Mouse (Mus musculus) hindbrain, embryonic 11.5 days (tissue): Measurements from ENCODE around the gene Coq3. TPM values are rescaled to one million over a fixed set of nuclear protein-coding genes. Genes with fewer than 3 reads are reported as not detected.
A peak's percentile ranks its signal among the peaks of the same experiment; 100 is the strongest.

Source experiments
- ATAC-seq: fragments of 200-750 bp; cut with Nextera tagmentation; 2 replicates; pipeline ENCODE4 v1.8.0; 2017; ENCODE audit warnings: mild to moderate bottlenecking, moderate TSS enrichment, moderate library complexity; ENCODE audit not compliant: low FRiP score
- DNase-seq: peaks from one replicate; pipeline ENCODE4 v3.0.0-alpha.2; 2015; ENCODE audit warnings: low spot score
- H3K27ac ChIP-seq: fragments of 300-500 bp; sonication (generic); 2 replicates; pipeline ENCODE4 v1.5.1; 2014; ENCODE audit warnings: mild to moderate bottlenecking, low read depth, low read length
- H3K27me3 ChIP-seq: fragments of 300-500 bp; sonication (generic); 2 replicates; pipeline ENCODE4 v1.6.1; 2014; ENCODE audit warnings: mild to moderate bottlenecking, low read length, moderate library complexity, mixed read lengths; ENCODE audit not compliant: control insufficient read depth, insufficient read depth
- H3K36me3 ChIP-seq: fragments of 300-500 bp; sonication (generic); 2 replicates; pipeline ENCODE4 v1.6.1; 2014; ENCODE audit warnings: mild to moderate bottlenecking, low read length, moderate library complexity, mixed read lengths; ENCODE audit not compliant: control insufficient read depth, insufficient read depth
- H3K4me1 ChIP-seq: fragments of 300-500 bp; sonication (generic); replicated peaks from 2 replicates; pipeline ENCODE4 v1.6.1; 2014; ENCODE audit warnings: low read length, mixed read lengths; ENCODE audit not compliant: control insufficient read depth, insufficient read depth
- H3K4me2 ChIP-seq: fragments of 300-500 bp; sonication (generic); replicated peaks from 2 replicates; pipeline ENCODE4 v1.6.1; 2014; ENCODE audit warnings: mild to moderate bottlenecking, low read depth, low read length
- H3K4me3 ChIP-seq: fragments of 300-500 bp; sonication (generic); 2 replicates; pipeline ENCODE4 v1.5.1; 2014; ENCODE audit warnings: low read depth, low read length
- H3K9ac ChIP-seq: fragments of 300-500 bp; sonication (generic); 2 replicates; pipeline ENCODE4 v1.6.1; 2014; ENCODE audit warnings: low read depth, low read length
- H3K9me3 ChIP-seq: fragments of 300-500 bp; sonication (generic); 2 replicates; pipeline ENCODE4 v1.6.1; 2016; ENCODE audit warnings: low read length; ENCODE audit not compliant: control insufficient read depth
- WGBS: fragments of 180-500 bp; shearing (Covaris S2); extraction: QIAGEN DNeasy Blood & Tissue Kit; methylation state at CpG from one replicate; pipeline ENCODE4 v1.1.7; 2014; 5-methylcytosine and 5-hydroxymethylcytosine counted together
- polyA plus RNA-seq: library from polyadenylated mRNA; unstranded; fragments of >200 nt; fragmentation: Nextera tagmentation; extraction: Ambion mirVana; gene quantifications from 2 replicates; pipeline ENCODE4 v1.2.1, GENCODE M21; 2014

Gene Coq3
- polyA plus RNA-seq, 1 experiment from 2014 or later, result 11.7 TPM

- Histone ChIP-seq H3K9ac (no peak overlapping the region), H3K36me3 (no peaks in the 10 kb centered on the region), H3K27ac (no peak overlapping the region), H3K4me1 (no peaks in the 10 kb centered on the region), H3K4me3 (no peak overlapping the region), H3K9me3 (no peaks in the 10 kb centered on the region), H3K4me2 (no peak overlapping the region), H3K27me3 (no peaks in the 10 kb centered on the region)
- no peak for ATAC-seq
- no peak for DNase-seq
- WGBS, result 89% methylated on average over 8 of the region's 8 CpGs
Measured at GRCm38 (mm10) chr4:21885831-21886230, 6.4 kb downstream of the Coq3 start.

GRCm38 (mm10) chr4:21930971-21931771 is 51.7 kb downstream of the Coq3 start, which contains the start of gene Faxc:
Gene Faxc, plus strand, starts transcription at chr4:21931329.
- Histone ChIP-seq H3K4me1 (no peaks in the 10 kb centered on the region; the same call in 1 of the 2 replicates), H3K9ac (peak within 1 kb of the TSS; percentile 94), H3K36me3 (no peaks in the 10 kb centered on the region), H3K27ac (peak within 1 kb of the TSS; percentile 85), H3K27me3 (no peaks in the 10 kb centered on the region), H3K9me3 (no peaks in the 10 kb centered on the region), H3K4me3 (peak within 1 kb of the TSS; percentile 68), H3K4me2 (peak within 1 kb of the TSS; percentile 75)
- WGBS, result under 1% methylated on average over 83 of the region's 83 CpGs
- ATAC-seq (peak; percentile 94), DNase-seq (peak; percentile 81)

GRCm38 (mm10) chr4:21931772-21932630 is 52.5 kb downstream of the Coq3 start:
- Histone ChIP-seq H3K27me3 (no peaks in the 10 kb centered on the region), H3K9me3 (no peaks in the 10 kb centered on the region), H3K4me1 (no peaks in the 10 kb centered on the region; the same call in 1 of the 2 replicates), H3K36me3 (no peaks in the 10 kb centered on the region), H3K4me2 (peak overlapping the region; percentile 75), H3K27ac (peak overlapping the region; percentile 85), H3K4me3 (peak overlapping the region; percentile 68), H3K9ac (peak overlapping the region; percentile 94)
- WGBS, result 16% methylated on average over 23 of the region's 23 CpGs
- DNase-seq, result peak; percentile 33
- ATAC-seq, result peak; percentile 62

- no peak overlapping the region for H3K4me3 ChIP-seq
- DNase-seq (no peak), ATAC-seq (no peak)
- no peaks in the 10 kb centered on the region for H3K27me3 ChIP-seq
- H3K4me2 ChIP-seq, result no peak overlapping the region
- H3K4me1 ChIP-seq, result no peaks in the 10 kb centered on the region; the same call in 1 of the 2 replicates
- no peaks in the 10 kb centered on the region for H3K9me3 ChIP-seq
- no peak overlapping the region for H3K27ac ChIP-seq
- 90% methylated on average over 2 of the region's 2 CpGs for WGBS
- H3K36me3 ChIP-seq, result no peaks in the 10 kb centered on the region
- H3K9ac ChIP-seq, result no peak overlapping the region
Measured at GRCm38 (mm10) chr4:21935378-21935777, 55.9 kb downstream of the Coq3 start.

- Histone ChIP-seq H3K9ac (no peak overlapping the region), H3K9me3 (no peaks in the 10 kb centered on the region), H3K4me2 (no peak overlapping the region), H3K4me3 (no peak overlapping the region), H3K4me1 (no peaks in the 10 kb centered on the region; the same call in 1 of the 2 replicates), H3K36me3 (no peaks in the 10 kb centered on the region), H3K27ac (no peak overlapping the region), H3K27me3 (no peaks in the 10 kb centered on the region)
- WGBS, result 94% methylated on average over 9 of the region's 9 CpGs
- DNase-seq (no peak), ATAC-seq (no peak)
Measured at GRCm38 (mm10) chr4:21936424-21936823, 57.0 kb downstream of the Coq3 start.

GRCm38 (mm10) chr4:21937890-21938289 is 58.4 kb downstream of the Coq3 start:
- Histone ChIP-seq H3K4me3 (no peak overlapping the region), H3K9ac (no peak overlapping the region), H3K4me2 (no peak overlapping the region), H3K27ac (no peak overlapping the region), H3K36me3 (no peaks in the 10 kb centered on the region), H3K4me1 (no peaks in the 10 kb centered on the region), H3K27me3 (no peaks in the 10 kb centered on the region), H3K9me3 (no peaks in the 10 kb centered on the region)
- no peak for DNase-seq
- 92% methylated on average over 8 of the region's 8 CpGs for WGBS
- no peak for ATAC-seq

- ATAC-seq, result no peak
- Histone ChIP-seq H3K9me3 (no peaks in the 10 kb centered on the region), H3K4me3 (no peak overlapping the region), H3K27ac (no peak overlapping the region), H3K27me3 (no peaks in the 10 kb centered on the region), H3K36me3 (no peaks in the 10 kb centered on the region), H3K9ac (no peak overlapping the region), H3K4me2 (no peak overlapping the region), H3K4me1 (no peaks in the 10 kb centered on the region)
- WGBS, result 92% methylated on average over 3 of the region's 3 CpGs
- DNase-seq, result no peak
Measured at GRCm38 (mm10) chr4:21944672-21945071, 65.2 kb downstream of the Coq3 start.

- Histone ChIP-seq H3K4me3 (no peak overlapping the region), H3K9me3 (no peaks in the 10 kb centered on the region), H3K27ac (no peak overlapping the region), H3K4me2 (no peak overlapping the region), H3K36me3 (no peaks in the 10 kb centered on the region), H3K4me1 (no peaks in the 10 kb centered on the region), H3K9ac (no peak overlapping the region), H3K27me3 (no peaks in the 10 kb centered on the region)
- peak; percentile 25; the same call in 1 of the 2 replicates for ATAC-seq
- WGBS, result 53% methylated on average over 6 of the region's 6 CpGs
- peak; percentile 55 for DNase-seq
Measured at GRCm38 (mm10) chr4:21951444-21951843, 72.0 kb downstream of the Coq3 start.
